Mouse (Mus musculus): ENCODE measurements around the gene Abhd4.

DNA sequence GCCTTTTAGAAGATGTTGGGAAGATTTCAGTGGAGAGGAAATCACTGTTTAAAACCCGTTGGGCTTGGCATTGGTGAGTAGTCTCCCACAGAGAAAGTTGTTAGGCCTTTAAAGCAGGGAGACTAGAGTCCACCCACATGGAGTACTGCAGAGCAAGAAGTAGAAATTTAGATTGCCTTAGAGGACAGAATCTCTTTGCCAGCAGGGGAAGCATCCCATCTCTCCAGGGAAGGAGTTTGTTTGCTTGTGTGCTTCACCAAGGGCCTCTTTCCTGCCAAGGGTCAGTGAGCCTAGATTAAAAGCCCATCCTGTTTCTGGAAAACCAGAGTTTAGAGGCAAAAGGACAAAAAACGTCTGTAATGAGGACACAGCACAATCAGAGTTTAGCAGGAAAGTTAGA is 39.5 kb upstream of the Abhd4 start:
- no peak for TF ChIP-seq CTCF (IDR thresholded peaks at IDR 0.05; ENCODE audit: control insufficient read depth, insufficient read depth, insufficient read length)
- TF ChIP-seq CEBPB (IDR thresholded peaks at IDR 0.05; ENCODE audit: low read depth) = no peak

Data from C2C12 (cell line).